Mouse (Mus musculus) bone marrow, adult 2 months (tissue): ENCODE data around the gene Hpgds.

Experiments used
- CTCF ChIP-seq: fragments of 200-500 bp; IDR thresholded peaks from 2 replicates; pipeline ENCODE4 v1.5.1; 2011; ENCODE audit warnings: low read length, control low read depth; ENCODE audit not compliant: control insufficient read depth, insufficient read depth
- POLR2A ChIP-seq: fragments of 200-500 bp; IDR thresholded peaks from 2 replicates; pipeline ENCODE4 v1.6.1; 2011; ENCODE audit warnings: low read depth, mild to moderate bottlenecking, control low read depth, low read length, borderline replicate concordance; ENCODE audit not compliant: control insufficient read depth

DNA sequence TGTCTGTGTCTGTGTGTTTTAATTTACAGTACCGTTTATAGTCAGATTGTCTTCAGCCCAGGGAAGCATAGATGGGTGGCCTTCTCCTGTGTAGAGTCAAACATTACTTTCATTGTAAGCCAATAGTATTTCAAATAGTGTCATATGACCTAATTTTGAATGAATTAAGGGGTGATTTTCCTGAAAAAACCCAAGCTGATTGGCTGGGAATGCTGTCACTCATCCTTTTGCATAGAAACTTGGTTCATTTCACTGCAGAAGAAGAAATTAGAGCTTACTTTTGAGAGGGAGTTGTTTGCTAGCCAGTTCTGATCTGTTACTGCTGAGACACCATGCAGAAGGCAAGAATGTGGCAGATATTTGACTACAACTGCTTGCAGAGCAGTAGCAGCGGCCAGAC lies 69.5 kb downstream of the Hpgds start:
- TF ChIP-seq POLR2A, result no peak
- TF ChIP-seq CTCF, result no peak
